Mouse (Mus musculus): ENCODE measurements around the gene Dtymk. TPM values are rescaled to one million over a fixed set of nuclear protein-coding genes. Genes with fewer than 3 reads are reported as not detected.
A peak's percentile ranks its signal among the peaks of the same experiment; 100 is the strongest.

Gene Dtymk
- total and polyA plus RNA-seq, 3 experiments = 193 to 454 (median 391) TPM

GRCm38 (mm10) chr1:93826540-93826835 lies 24.8 kb upstream of the Dtymk start:
- Histone ChIP-seq H3K9me3 (replicated peaks; ENCODE audit: insufficient read depth, low read length) (no peaks in the 10 kb centered on the region), H3K27me3 (ENCODE audit: control insufficient read depth in 1 of 2, insufficient read depth in 2 of 2, low read length in 2 of 2) (no peaks in the 10 kb centered on the region), H3K27ac (ENCODE audit: control insufficient read depth, low read depth, low read length) (no peak overlapping the region), H3K9ac (ENCODE audit: control insufficient read depth, low read depth, low read length, poor library complexity, severe bottlenecking) (no peak overlapping the region), H3K4me1 (ENCODE audit: control insufficient read depth in 1 of 2, insufficient read depth in 2 of 2, low read length in 2 of 2) (peaks cover 9 to 19% of the 10 kb centered on the region in 2 experiments; a peak in 3 of 4 replicates), H3K36me3 (ENCODE audit: control insufficient read depth in 1 of 2, insufficient read depth in 2 of 2, low read length in 2 of 2) (peaks cover 0 to 9% of the 10 kb centered on the region in 2 experiments; a peak in 2 of 4 replicates), H3K4me3 (ENCODE audit: control insufficient read depth in 1 of 2, insufficient read depth in 1 of 2, low read depth in 2 of 2, low read length in 2 of 2) (no peak overlapping the region), H3K79me2 (ENCODE audit: control insufficient read depth, insufficient read depth, low read length, poor library complexity) (peaks cover 3% of the 10 kb centered on the region)
- DNase-seq (ENCODE audit: low read depth, low spot score) = no peak
- TF ChIP-seq ZNF384 (IDR thresholded peaks at IDR 0.05; ENCODE audit: low read depth, low read length) (no peak), RAD21 (IDR thresholded peaks at IDR 0.05; ENCODE audit: low read depth, low read length) (no peak), TAL1 (IDR thresholded peaks at IDR 0.05; ENCODE audit: low read length) (no peak), E2F4 (IDR thresholded peaks at IDR 0.05; ENCODE audit: borderline replicate concordance, low read depth, low read length) (no peak), EP300 (IDR thresholded peaks at IDR 0.05; ENCODE audit: low read depth in 1 of 2, low read length in 2 of 2) (no peak), POLR2AphosphoS2 (IDR thresholded peaks at IDR 0.05; ENCODE audit: low read length) (no peak), TCF12 (IDR thresholded peaks at IDR 0.05; ENCODE audit: low read depth, low read length) (no peak), CHD2 (IDR thresholded peaks at IDR 0.05; ENCODE audit: low read length) (no peak), NELFE (IDR thresholded peaks at IDR 0.05; ENCODE audit: low read depth, low read length) (no peak), KAT2A (conservative IDR thresholded peaks at IDR 0.05; ENCODE audit: low read depth, low read length) (no peak), BHLHE40 (IDR thresholded peaks at IDR 0.05; ENCODE audit: borderline replicate concordance, low read depth, low read length) (no peak), GATA1 (IDR thresholded peaks at IDR 0.05; ENCODE audit: low read depth, low read length) (no peak), HCFC1 (IDR thresholded peaks at IDR 0.05; ENCODE audit: low read depth, low read length) (no peak), JUND (IDR thresholded peaks at IDR 0.05; ENCODE audit: low read depth, low read length) (no peak)

- H3K4me3 ChIP-seq (ENCODE audit: control insufficient read depth in 1 of 2, insufficient read depth in 1 of 2, low read depth in 2 of 2, low read length in 2 of 2) = peak overlapping the region; percentile 57 to 98
- H3K27me3 ChIP-seq (ENCODE audit: control insufficient read depth in 1 of 2, insufficient read depth in 2 of 2, low read length in 2 of 2) = no peaks in the 10 kb centered on the region
- H3K36me3 ChIP-seq (ENCODE audit: control insufficient read depth in 1 of 2, insufficient read depth in 2 of 2, low read length in 2 of 2) = peaks cover 0 to 9% of the 10 kb centered on the region in 2 experiments; a peak in 2 of 4 replicates
- H3K9me3 ChIP-seq (replicated peaks; ENCODE audit: insufficient read depth, low read length) = no peaks in the 10 kb centered on the region
- H3K9ac ChIP-seq (ENCODE audit: control insufficient read depth, low read depth, low read length, poor library complexity, severe bottlenecking) = peak overlapping the region; percentile 62
- TF ChIP-seq POLR2A (IDR thresholded peaks at IDR 0.05; ENCODE audit: control insufficient read depth in 1 of 2, insufficient read depth in 1 of 2, low read depth in 1 of 2, low read length in 2 of 2, poor library complexity in 1 of 2) (no peak), ZNF384 (IDR thresholded peaks at IDR 0.05; ENCODE audit: low read depth, low read length) (no peak), RCOR1 (IDR thresholded peaks at IDR 0.05; ENCODE audit: low read depth, low read length) (no peak), EP300 (IDR thresholded peaks at IDR 0.05; ENCODE audit: low read depth in 1 of 2, low read length in 2 of 2) (no peak), MAZ (IDR thresholded peaks at IDR 0.05; ENCODE audit: low read depth, low read length) (no peak), RAD21 (IDR thresholded peaks at IDR 0.05; ENCODE audit: low read depth, low read length) (no peak), MAX (IDR thresholded peaks at IDR 0.05; ENCODE audit: low read length) (no peak), TCF12 (IDR thresholded peaks at IDR 0.05; ENCODE audit: low read depth, low read length) (no peak), ZC3H11A (IDR thresholded peaks at IDR 0.05; ENCODE audit: low read depth, low read length) (no peak), UBTF (IDR thresholded peaks at IDR 0.05; ENCODE audit: borderline replicate concordance, insufficient read depth, low read depth, low read length) (no peak), MAFK (IDR thresholded peaks at IDR 0.05; ENCODE audit: borderline replicate concordance, low read depth, low read length) (no peak)
- peaks cover 3% of the 10 kb centered on the region for H3K79me2 ChIP-seq (ENCODE audit: control insufficient read depth, insufficient read depth, low read length, poor library complexity)
- H3K4me1 ChIP-seq (ENCODE audit: control insufficient read depth in 1 of 2, insufficient read depth in 2 of 2, low read length in 2 of 2) = peaks cover 9 to 19% of the 10 kb centered on the region in 2 experiments; a peak in 3 of 4 replicates
- peak overlapping the region; percentile 69 for H3K27ac ChIP-seq (ENCODE audit: control insufficient read depth, low read depth, low read length)
- DNase-seq (ENCODE audit: low read depth, low spot score) = no peak
These were observed 24.2 kb upstream of the Dtymk start for GRCm38 (mm10) chr1:93825771-93826539.

Measured in MEL (cell line).